Mouse (Mus musculus): ENCODE measurements around the gene Abl2.

The Abl2 gene

GRCm38 (mm10) chr1:156585512-156585911 lies 26.9 kb downstream of the Abl2 start:
- DNase-seq (ENCODE audit: low spot score), result no peak

DNA sequence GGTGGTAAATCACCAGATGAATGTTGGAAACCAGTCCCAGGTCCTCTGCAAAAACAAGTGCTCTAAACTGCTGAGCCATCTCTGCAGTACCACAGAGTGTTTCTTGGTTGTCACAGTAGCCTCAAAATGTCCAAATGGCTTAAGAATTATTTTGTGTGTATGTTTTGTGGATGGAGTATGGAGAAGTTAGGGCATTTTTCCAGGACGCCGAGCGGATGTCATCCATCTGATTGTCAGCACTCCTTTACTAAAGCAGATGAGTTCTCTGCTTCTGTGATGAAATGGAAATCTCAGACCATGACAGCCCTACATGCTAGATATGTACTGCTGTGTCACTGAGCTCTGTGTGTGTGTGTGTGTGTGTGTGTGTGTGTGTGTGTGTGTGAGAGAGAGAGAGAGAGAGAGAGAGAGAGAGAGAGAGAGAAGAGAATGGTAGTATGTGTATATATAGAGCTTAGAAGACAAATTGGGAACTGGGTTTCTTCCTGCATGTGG lies 31.3 kb downstream of the Abl2 start:
- no peak for DNase-seq (ENCODE audit: low spot score)

DNA sequence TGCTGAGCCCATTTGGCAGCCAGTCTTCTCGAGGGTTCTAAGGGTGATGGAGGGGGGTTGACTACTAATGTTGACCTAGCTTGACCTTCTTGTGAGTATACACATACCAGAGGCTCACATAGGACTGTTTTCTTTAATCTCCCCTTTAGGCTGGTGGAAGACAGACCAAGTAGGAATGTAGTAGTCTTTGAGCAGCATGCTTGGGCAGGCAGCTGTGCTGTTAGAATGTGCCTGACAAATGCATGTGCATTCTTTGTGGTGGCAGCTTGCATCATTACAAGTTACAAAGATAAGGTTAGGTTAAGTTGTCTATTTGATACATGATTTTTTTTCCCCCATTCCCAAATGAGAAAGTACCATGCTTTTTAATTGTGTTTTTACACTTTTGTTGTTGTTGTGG lies 31.8 kb downstream of the Abl2 start:
- DNase-seq (ENCODE audit: low spot score), result no peak

- DNase-seq (ENCODE audit: low spot score), result no peak
Observed at GRCm38 (mm10) chr1:156593267-156593666, 34.7 kb downstream of the Abl2 start.

- no peak for DNase-seq (ENCODE audit: low spot score)
Observed at GRCm38 (mm10) chr1:156597089-156597488, 38.5 kb downstream of the Abl2 start.

- no peak for DNase-seq (ENCODE audit: low spot score)
Observed at GRCm38 (mm10) chr1:156602545-156602944, 44.0 kb downstream of the Abl2 start.

GRCm38 (mm10) chr1:156605094-156605866 lies 46.7 kb downstream of the Abl2 start:
- no peak for DNase-seq (ENCODE audit: low spot score)

- DNase-seq (ENCODE audit: low spot score), result no peak
Observed at GRCm38 (mm10) chr1:156605940-156606339, 47.4 kb downstream of the Abl2 start.

- DNase-seq (ENCODE audit: low spot score), result no peak
Observed at GRCm38 (mm10) chr1:156608496-156608895, 49.9 kb downstream of the Abl2 start.

DNA sequence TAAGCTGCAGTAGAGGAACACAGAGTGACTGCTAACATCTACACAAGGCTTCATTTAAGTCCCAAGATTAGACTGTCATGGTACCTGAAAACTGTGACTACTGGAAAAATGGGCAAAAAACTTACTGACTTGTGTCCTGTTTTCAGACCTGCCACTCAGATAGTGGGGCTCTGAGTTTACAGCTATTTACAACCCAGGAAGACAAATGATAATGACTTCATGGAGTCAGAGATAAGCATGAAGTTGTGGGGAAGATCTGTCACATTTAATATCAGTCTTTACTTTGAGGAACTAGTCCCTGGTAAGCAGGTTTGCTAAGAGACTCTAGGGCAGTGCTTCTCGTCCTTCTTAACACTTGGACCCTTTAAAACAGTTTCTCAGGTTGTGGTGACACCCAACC lies 51.7 kb downstream of the Abl2 start:
- no peak for DNase-seq (ENCODE audit: low spot score)

DNA sequence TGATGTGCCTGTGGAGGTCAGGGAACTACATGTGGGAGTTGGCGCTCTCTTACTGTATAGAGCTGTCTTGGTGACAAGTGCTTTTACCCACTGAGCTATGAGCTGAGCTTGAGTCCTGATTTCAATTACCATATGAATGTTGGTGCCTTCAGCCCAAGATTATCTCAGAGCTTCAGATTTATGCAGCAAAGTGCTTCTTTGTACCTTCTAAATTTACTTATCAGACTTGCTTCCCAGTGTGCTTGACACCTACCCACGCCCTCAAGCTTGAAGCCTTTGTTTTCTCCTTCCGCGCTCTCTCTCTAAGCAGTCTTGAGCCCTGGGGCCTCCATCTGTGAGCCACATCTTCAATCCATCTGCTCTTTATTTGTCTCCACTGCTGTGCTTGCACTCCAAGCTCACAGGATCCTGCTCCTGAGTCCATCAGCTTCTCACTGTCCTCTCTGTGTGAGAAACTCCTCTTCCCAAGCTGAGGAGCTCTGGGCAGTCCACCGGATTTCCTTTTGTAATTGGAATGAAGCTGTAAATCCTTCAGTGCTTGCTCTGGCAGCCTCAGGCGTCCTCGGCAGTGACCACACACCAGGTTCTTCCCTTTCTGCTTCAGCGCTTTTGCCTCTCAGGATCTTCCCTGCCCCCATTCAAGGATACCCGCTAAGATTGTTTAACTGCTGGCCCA lies 55.4 kb downstream of the Abl2 start:
- no peak for DNase-seq (ENCODE audit: low spot score)

- peak; percentile 14 for DNase-seq (ENCODE audit: low spot score)
Observed at GRCm38 (mm10) chr1:156614710-156615109, 56.1 kb downstream of the Abl2 start.

DNA sequence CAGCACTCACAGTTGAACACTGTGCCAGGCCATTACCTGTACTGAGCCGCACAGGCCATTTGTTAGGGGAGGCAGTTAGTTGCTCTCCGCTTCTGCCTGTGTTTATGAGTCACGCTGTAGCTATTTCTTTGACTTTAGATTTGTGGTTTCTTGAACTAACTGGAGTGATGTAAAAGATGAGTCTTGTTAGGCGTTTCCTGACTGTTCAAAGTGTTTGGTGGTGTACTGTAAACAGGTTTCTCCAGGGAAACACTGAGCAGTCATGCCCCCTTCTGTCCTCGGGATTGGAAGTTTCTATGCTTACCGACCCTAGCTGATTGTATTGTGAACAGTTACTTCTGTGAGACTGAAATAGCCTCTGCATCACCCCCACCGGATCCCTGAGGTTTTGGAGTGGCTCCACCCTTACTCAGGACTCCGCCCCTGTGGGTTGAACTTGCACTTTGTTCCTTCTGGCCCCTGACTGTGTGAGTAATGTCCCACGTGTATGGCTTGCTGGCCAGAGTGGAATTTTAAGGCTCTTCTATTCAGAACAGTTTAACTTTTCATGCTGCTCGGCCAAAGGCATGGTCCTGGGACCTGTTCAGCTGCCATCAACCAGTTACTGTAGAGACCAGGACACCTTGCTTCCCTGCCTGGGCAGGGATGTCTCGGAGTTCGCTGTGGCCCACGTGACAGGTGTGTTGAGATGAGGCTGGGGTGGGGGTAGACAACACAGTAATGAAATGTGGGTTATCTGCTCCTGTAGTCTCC lies 57.0 kb downstream of the Abl2 start:
- DNase-seq (ENCODE audit: low spot score), result peak; percentile 87

GRCm38 (mm10) chr1:156616989-156617598 lies 58.5 kb downstream of the Abl2 start:
- DNase-seq (ENCODE audit: low spot score), result peak; percentile 18

- DNase-seq (ENCODE audit: low spot score), result no peak
Observed at GRCm38 (mm10) chr1:156617811-156618210, 59.2 kb downstream of the Abl2 start.

DNA sequence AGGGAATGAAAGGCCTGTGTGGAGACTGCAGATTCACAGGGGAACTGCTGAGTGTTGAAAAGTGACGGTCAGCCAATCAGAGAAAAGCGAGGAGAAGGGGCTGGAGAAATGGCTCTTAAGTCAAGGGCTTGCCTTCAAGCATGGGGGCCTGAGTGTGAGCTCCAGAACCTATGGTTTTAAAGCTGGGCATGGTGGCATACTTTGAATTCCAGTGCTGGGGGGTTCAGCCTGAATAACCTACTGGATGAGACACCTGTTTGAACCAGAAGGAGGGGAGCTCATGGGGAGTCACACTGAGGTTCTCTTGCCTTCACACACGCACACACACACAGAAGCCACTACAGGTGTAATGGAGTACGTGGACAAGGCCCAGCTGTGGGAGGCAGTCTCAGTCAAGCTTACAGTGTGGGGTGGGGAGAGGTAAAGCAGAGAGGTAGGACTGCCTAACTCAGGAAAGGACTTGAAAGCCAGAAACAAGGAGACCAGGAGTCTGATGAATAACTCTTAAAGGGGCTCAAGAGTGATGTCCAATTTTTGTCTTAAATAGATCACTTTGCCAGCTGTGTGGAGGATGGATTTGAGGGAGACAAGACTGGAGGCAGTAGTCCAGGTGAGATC lies 61.8 kb downstream of the Abl2 start:
- no peak for DNase-seq (ENCODE audit: low spot score)

DNA sequence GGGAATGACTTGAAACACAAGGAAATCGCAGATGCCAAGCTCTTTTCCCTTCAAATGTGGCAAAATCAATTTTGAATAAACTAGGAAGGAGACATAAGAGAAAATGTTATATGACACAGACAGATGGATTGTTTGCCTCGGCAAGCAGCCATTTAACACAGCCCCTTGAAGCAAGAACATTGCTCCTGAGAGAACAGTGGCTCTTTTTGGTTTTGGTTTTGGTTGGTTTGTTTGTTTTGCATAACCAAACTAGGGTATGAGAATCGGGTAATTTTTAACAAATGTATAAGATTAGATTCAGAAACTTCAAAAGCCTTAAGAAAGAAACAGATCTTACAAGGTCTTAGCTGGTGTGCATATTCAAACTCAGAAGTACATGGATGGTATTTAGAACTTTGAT lies 62.4 kb downstream of the Abl2 start:
- DNase-seq (ENCODE audit: low spot score), result no peak

GRCm38 (mm10) chr1:156624231-156624630 lies 65.6 kb downstream of the Abl2 start:
- DNase-seq (ENCODE audit: low spot score), result no peak

DNA sequence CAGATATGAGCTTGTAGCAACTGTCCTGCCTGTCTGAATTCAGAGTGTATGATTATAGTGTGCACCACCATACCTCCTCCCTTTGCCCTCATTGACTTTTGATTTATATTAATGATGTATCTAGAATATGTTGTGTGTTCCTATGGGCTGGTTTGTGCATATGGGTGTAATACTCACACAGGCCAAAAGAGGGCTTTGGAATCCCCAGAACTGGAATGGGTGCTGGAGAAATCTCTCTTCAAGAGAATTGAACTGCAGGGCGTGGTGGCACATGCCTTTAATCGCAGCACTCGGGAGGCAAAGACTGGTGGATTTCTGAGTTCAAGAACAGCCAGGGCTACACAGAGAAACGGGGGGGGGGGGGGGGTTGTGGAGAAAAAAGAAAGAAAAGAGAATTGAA lies 68.1 kb downstream of the Abl2 start:
- no peak for DNase-seq (ENCODE audit: low spot score)

- DNase-seq (ENCODE audit: low spot score), result no peak
Observed at GRCm38 (mm10) chr1:156629984-156630383, 71.4 kb downstream of the Abl2 start.

GRCm38 (mm10) chr1:156630965-156631364 lies 72.4 kb downstream of the Abl2 start:
- DNase-seq (ENCODE audit: low spot score), result peak; percentile 12

- DNase-seq (ENCODE audit: low spot score), result peak; percentile 80
Observed at GRCm38 (mm10) chr1:156633095-156633494, 74.5 kb downstream of the Abl2 start.
